Mouse (Mus musculus) fibroblast of lung, adult 2 months (primary cell): ENCODE results near the gene Mxra7.
A peak's percentile ranks its signal among the peaks of the same experiment; 100 is the strongest.

Experiments used
- DNase-seq: peaks from one replicate; pipeline ENCODE4 v3.0.0-alpha.2; 2011; ENCODE audit warnings: low read depth

The Mxra7 gene

GRCm38 (mm10) chr11:116819932-116820593 is 7.8 kb downstream of the Mxra7 start:
- DNase-seq, result no peak

- no peak for DNase-seq
Measured at GRCm38 (mm10) chr11:116818722-116819121, 9.1 kb downstream of the Mxra7 start.

GRCm38 (mm10) chr11:116817567-116817966 is 10.3 kb downstream of the Mxra7 start:
- no peak for DNase-seq

GRCm38 (mm10) chr11:116816769-116817168 is 11.1 kb downstream of the Mxra7 start:
- DNase-seq, result peak; percentile 89

- peak; percentile 83 for DNase-seq
Measured at GRCm38 (mm10) chr11:116814884-116815415, 12.9 kb downstream of the Mxra7 start.

- peak; percentile 78 for DNase-seq
Measured at GRCm38 (mm10) chr11:116814076-116814883, 13.6 kb downstream of the Mxra7 start.

- no peak for DNase-seq
Measured at GRCm38 (mm10) chr11:116813610-116814009, 14.2 kb downstream of the Mxra7 start.

- DNase-seq, result no peak
Measured at GRCm38 (mm10) chr11:116812793-116813529, 14.9 kb downstream of the Mxra7 start.

- DNase-seq, result no peak
Measured at GRCm38 (mm10) chr11:116810983-116811901, 16.6 kb downstream of the Mxra7 start.

- DNase-seq, result no peak
Measured at GRCm38 (mm10) chr11:116810528-116810927, 17.3 kb downstream of the Mxra7 start.

GRCm38 (mm10) chr11:116809520-116809919 is 18.3 kb downstream of the Mxra7 start:
- DNase-seq, result no peak

- no peak for DNase-seq
Measured at GRCm38 (mm10) chr11:116808811-116809395, 18.9 kb downstream of the Mxra7 start.

GRCm38 (mm10) chr11:116807938-116808606 is 19.8 kb downstream of the Mxra7 start:
- DNase-seq, result peak; percentile 73

GRCm38 (mm10) chr11:116807526-116807925 is 20.3 kb downstream of the Mxra7 start:
- DNase-seq, result no peak

- DNase-seq, result no peak
Measured at GRCm38 (mm10) chr11:116807116-116807515, 20.7 kb downstream of the Mxra7 start.

GRCm38 (mm10) chr11:116806136-116807071 is 21.4 kb downstream of the Mxra7 start:
- DNase-seq, result no peak

GRCm38 (mm10) chr11:116802709-116803108 is 25.1 kb downstream of the Mxra7 start:
- no peak for DNase-seq

GRCm38 (mm10) chr11:116801106-116801505 is 26.7 kb downstream of the Mxra7 start:
- peak; percentile 60 for DNase-seq

GRCm38 (mm10) chr11:116799364-116799763 is 28.5 kb downstream of the Mxra7 start:
- DNase-seq, result no peak
